Mouse (Mus musculus) embryo, embryonic 10.5 days (tissue): ENCODE results near the gene Vps4b.
"Not testable (repeated sequence)": the region's sequence is repeated elsewhere in the genome, so short reads cannot be mapped to it uniquely, and the experiment has no call there.

Experiments
- DNase-seq: peaks from one replicate; pipeline ENCODE4 v3.0.0-alpha.2; 2015; ENCODE audit warnings: low spot score

Vps4b gene

GRCm38 (mm10) chr1:106752013-106752412 is 44.5 kb downstream of the Vps4b start:
- no peak for DNase-seq

- DNase-seq: no peak
These were observed 45.9 kb downstream of the Vps4b start for GRCm38 (mm10) chr1:106750656-106751055.

GRCm38 (mm10) chr1:106748555-106749315 is 47.8 kb downstream of the Vps4b start:
- no peak for DNase-seq

- no peak for DNase-seq
These were observed 53.5 kb downstream of the Vps4b start for GRCm38 (mm10) chr1:106742980-106743379.

- no peak for DNase-seq
These were observed 55.8 kb downstream of the Vps4b start for GRCm38 (mm10) chr1:106740735-106741134.

GRCm38 (mm10) chr1:106739810-106740209 is 56.7 kb downstream of the Vps4b start:
- no peak for DNase-seq

- peak; percentile 36 for DNase-seq
These were observed 58.4 kb downstream of the Vps4b start for GRCm38 (mm10) chr1:106738092-106738491.

GRCm38 (mm10) chr1:106736211-106736610 is 60.3 kb downstream of the Vps4b start:
- DNase-seq: no peak

GRCm38 (mm10) chr1:106735586-106735985 is 60.9 kb downstream of the Vps4b start:
- DNase-seq: peak; percentile 70

- DNase-seq: no peak
These were observed 74.5 kb downstream of the Vps4b start for GRCm38 (mm10) chr1:106722061-106722460.

- DNase-seq: not testable (repeated sequence)
These were observed 78.8 kb downstream of the Vps4b start for GRCm38 (mm10) chr1:106717736-106718135.

- DNase-seq: peak; percentile 88
These were observed 79.4 kb downstream of the Vps4b start for GRCm38 (mm10) chr1:106717071-106717601.

GRCm38 (mm10) chr1:106716141-106716540 is 80.4 kb downstream of the Vps4b start:
- no peak for DNase-seq

- no peak for DNase-seq
These were observed 81.1 kb downstream of the Vps4b start for GRCm38 (mm10) chr1:106715111-106716083.

- peak; percentile 63 for DNase-seq
These were observed 82.0 kb downstream of the Vps4b start for GRCm38 (mm10) chr1:106714530-106714981.
